In the genomic region with DNA sequence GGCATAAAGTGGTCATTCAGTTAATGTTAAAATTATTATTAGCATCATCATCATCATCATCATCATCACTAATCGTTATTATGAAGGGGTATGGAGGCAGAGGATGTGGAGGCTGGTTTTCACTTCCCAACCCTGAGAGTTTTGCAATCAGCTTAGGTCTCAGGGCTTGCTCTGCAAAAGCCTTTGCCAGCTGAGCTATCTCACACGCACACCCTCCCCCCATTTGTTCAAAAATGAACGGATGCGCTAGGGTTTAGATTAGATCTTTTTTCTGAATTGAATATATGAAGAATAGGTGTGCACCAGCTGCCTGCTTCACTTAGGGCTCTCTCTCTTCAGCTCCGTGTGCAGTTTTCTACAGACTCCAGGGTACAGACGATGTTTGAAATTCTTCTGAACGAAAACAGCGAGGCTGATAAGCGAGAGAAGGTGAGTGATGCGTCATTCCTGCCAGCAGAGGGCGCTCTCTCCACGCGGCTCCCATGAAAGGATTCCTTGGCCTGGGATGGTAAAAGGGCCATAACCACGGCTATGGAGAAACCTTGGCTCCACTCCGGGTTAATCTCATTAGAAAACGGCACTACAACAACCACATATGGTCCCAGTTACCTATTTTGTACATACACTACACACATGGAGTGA, we compare ENCODE assay signal across 8 mouse cellular contexts. TPM values are rescaled to one million over a fixed set of nuclear protein-coding genes. Genes with fewer than 3 reads are reported as not detected.
DNase-seq lines count a peak whose midpoint lies in the region; ATAC-seq and TF ChIP-seq lines count a peak whose summit lies in the region.

No protein-coding gene starts in this region.

- ATAC-seq in erythroblast, adult 5-6 weeks (replicated peaks; ENCODE audit: low FRiP score, poor library complexity, severe bottlenecking), result peak; percentile 79
- no peak for ATAC-seq in heart, embryonic 16.5 days (replicated peaks; ENCODE audit: extremely low read depth, insufficient read depth, low FRiP score)
- no peak for ATAC-seq in liver, embryonic 15.5 days (ENCODE audit: insufficient read depth)
- ATAC-seq in neural tube, embryonic 12.5 days (ENCODE audit: low FRiP score, low read depth), result no peak

- peak overlapping the region; percentile 17 for H3K4me3 ChIP-seq in heart, embryonic 16.5 days (ENCODE audit: low read length)
- H3K4me3 ChIP-seq in liver, embryonic 15.5 days (replicated peaks), result no peak overlapping the region
- no peak overlapping the region for H3K4me3 ChIP-seq in neural tube, embryonic 12.5 days
- no peak overlapping the region for H3K4me3 ChIP-seq in testis, adult 2 months (ENCODE audit: control insufficient read depth, low read depth, low read length)

- peak; percentile 67 to 69 for DNase-seq in CD8-positive naive resting alpha-beta T cell, adult 2 months (ENCODE audit: low read depth in 2 of 2, low spot score in 2 of 2)
- DNase-seq in brain, adult 2 months (ENCODE audit: low read depth, low spot score), result peak; percentile 85
- DNase-seq in kidney, postnatal 14 days, result peak; percentile 83

- H3K9ac ChIP-seq in heart, embryonic 16.5 days (ENCODE audit: low read length), result no peak overlapping the region
- no peak overlapping the region for H3K9ac ChIP-seq in liver, embryonic 15.5 days
- H3K9ac ChIP-seq in neural tube, embryonic 12.5 days, result peak overlapping the region; percentile 47; the same call in 1 of the 2 replicates

- no peaks in the 10 kb centered on the region for H3K9me3 ChIP-seq in heart, embryonic 16.5 days (replicated peaks; ENCODE audit: control insufficient read depth, low read length)
- H3K9me3 ChIP-seq in liver, embryonic 15.5 days (replicated peaks), result no peaks in the 10 kb centered on the region
- no peaks in the 10 kb centered on the region for H3K9me3 ChIP-seq in neural tube, embryonic 12.5 days

- peak overlapping the region; percentile 74 for H3K4me2 ChIP-seq in heart, embryonic 16.5 days (ENCODE audit: low read depth, low read length)
- 0 out of 2 replicates have a peak overlapping the region, but pooled peaks have one; percentile 37 for H3K4me2 ChIP-seq in liver, embryonic 15.5 days
- peak overlapping the region; percentile 52 for H3K4me2 ChIP-seq in neural tube, embryonic 12.5 days (replicated peaks)

- H3K27ac ChIP-seq in heart, embryonic 16.5 days (ENCODE audit: low read length), result no peak overlapping the region
- H3K27ac ChIP-seq in liver, embryonic 15.5 days (replicated peaks), result no peak overlapping the region
- no peak overlapping the region for H3K27ac ChIP-seq in neural tube, embryonic 12.5 days
- H3K27ac ChIP-seq in testis, adult 2 months (ENCODE audit: control insufficient read depth, insufficient read depth, low read depth, low read length), result no peak overlapping the region

- TF ChIP-seq CTCF in testis, adult 2 months (IDR thresholded peaks at IDR 0.05; ENCODE audit: control insufficient read depth, insufficient read depth, insufficient replicate concordance, low read depth, low read length), result peak; percentile 99

- H3K27me3 ChIP-seq in heart, embryonic 16.5 days (ENCODE audit: control insufficient read depth, insufficient read depth, low read length), result no peaks in the 10 kb centered on the region
- peaks cover 49% of the 10 kb centered on the region for H3K27me3 ChIP-seq in liver, embryonic 15.5 days
- 0 out of 2 replicates have a peak, but pooled peaks cover 11% of the 10 kb centered on the region for H3K27me3 ChIP-seq in neural tube, embryonic 12.5 days (replicated peaks)
- no peaks in the 10 kb centered on the region for H3K27me3 ChIP-seq in testis, adult 2 months (ENCODE audit: control insufficient read depth, insufficient read depth, low read length)

- 6% methylated on average over 16 of the region's 16 CpGs for WGBS in heart, embryonic 16.5 days
- 6% methylated on average over 16 of the region's 16 CpGs for WGBS in liver, embryonic 15.5 days (ENCODE audit: insufficient replicate concordance)
- WGBS in neural tube, embryonic 12.5 days, result 9% methylated on average over 16 of the region's 16 CpGs

- H3K36me3 ChIP-seq in heart, embryonic 16.5 days (ENCODE audit: control insufficient read depth, insufficient read depth), result peaks cover 11% of the 10 kb centered on the region; the same call in 1 of the 2 replicates
- H3K36me3 ChIP-seq in liver, embryonic 15.5 days (replicated peaks), result no peaks in the 10 kb centered on the region
- H3K36me3 ChIP-seq in neural tube, embryonic 12.5 days, result no peaks in the 10 kb centered on the region
- H3K36me3 ChIP-seq in testis, adult 2 months (ENCODE audit: control insufficient read depth, insufficient read depth, low read length), result no peaks in the 10 kb centered on the region

- no peak for TF ChIP-seq POLR2A in testis, adult 2 months (IDR thresholded peaks at IDR 0.05; ENCODE audit: control insufficient read depth, low read depth, low read length)

- H3K4me1 ChIP-seq in heart, embryonic 16.5 days (ENCODE audit: control insufficient read depth, insufficient read depth, low read length), result peaks cover 26% of the 10 kb centered on the region
- peaks cover 3% of the 10 kb centered on the region; the same call in 1 of the 2 replicates for H3K4me1 ChIP-seq in liver, embryonic 15.5 days (replicated peaks)
- no peaks in the 10 kb centered on the region for H3K4me1 ChIP-seq in neural tube, embryonic 12.5 days
- H3K4me1 ChIP-seq in testis, adult 2 months (ENCODE audit: control insufficient read depth, insufficient read depth, low read length), result peaks cover 3% of the 10 kb centered on the region

RNA-seq across cellular contexts. Expression of gene Unc45b, which starts 4.5 kb away (rescaled TPM):
- not detected in 2 replicates for total RNA-seq in erythroblast, adult 5-6 weeks (2015; ENCODE audit: low replicate concordance)
- not detected in 2 replicates for total RNA-seq in erythroblast, adult 5-6 weeks (2017; ENCODE audit: low replicate concordance)
- 188 and 201 TPM in 2 replicates for polyA plus RNA-seq in heart, embryonic 16.5 days (2015; fragmentation: Nextera tagmentation; extraction: Ambion mirVana)
- 1.7 TPM in 2 replicates for polyA plus RNA-seq in liver, embryonic 15.5 days (2015; fragmentation: Nextera tagmentation; extraction: Ambion mirVana)
- polyA plus RNA-seq in neural tube, embryonic 12.5 days (2016; fragmentation: Nextera tagmentation; extraction: Ambion mirVana), result 5.4 TPM in 2 replicates
- 3.3 and 7.2 TPM in 2 replicates for polyA plus RNA-seq in testis, adult 2 months (2012; rRNA removed)

RNA-seq across cellular contexts. Expression of gene Nle1, which starts 6.6 kb away (rescaled TPM):
- 3.3 and 5.8 TPM in 2 replicates for total RNA-seq in erythroblast, adult 5-6 weeks (2015; ENCODE audit: low replicate concordance)
- total RNA-seq in erythroblast, adult 5-6 weeks (2017; ENCODE audit: low replicate concordance), result 1.5 and 6.5 TPM in 2 replicates
- polyA plus RNA-seq in heart, embryonic 16.5 days (2015; fragmentation: Nextera tagmentation; extraction: Ambion mirVana), result 22.2 TPM in 2 replicates
- 12.4 and 13.6 TPM in 2 replicates for polyA plus RNA-seq in liver, embryonic 15.5 days (2015; fragmentation: Nextera tagmentation; extraction: Ambion mirVana)
- polyA plus RNA-seq in neural tube, embryonic 12.5 days (2016; fragmentation: Nextera tagmentation; extraction: Ambion mirVana), result 29.6 and 31.5 TPM in 2 replicates
- polyA plus RNA-seq in testis, adult 2 months (2012; rRNA removed), result 9.6 and 9.7 TPM in 2 replicates

RNA-seq across cellular contexts. Expression of gene Fndc8, which starts 22.9 kb away (rescaled TPM):
- not detected in 2 replicates for total RNA-seq in erythroblast, adult 5-6 weeks (2015; ENCODE audit: low replicate concordance)
- total RNA-seq in erythroblast, adult 5-6 weeks (2017; ENCODE audit: low replicate concordance), result not detected in 2 replicates
- polyA plus RNA-seq in heart, embryonic 16.5 days (2015; fragmentation: Nextera tagmentation; extraction: Ambion mirVana), result 0.12 and 0.20 TPM in 2 replicates
- 0.07 and 0.18 TPM in 2 replicates for polyA plus RNA-seq in liver, embryonic 15.5 days (2015; fragmentation: Nextera tagmentation; extraction: Ambion mirVana)
- 0.39 and 0.54 TPM in 2 replicates for polyA plus RNA-seq in neural tube, embryonic 12.5 days (2016; fragmentation: Nextera tagmentation; extraction: Ambion mirVana)
- 134 and 144 TPM in 2 replicates for polyA plus RNA-seq in testis, adult 2 months (2012; rRNA removed)

RNA-seq across cellular contexts. Expression of gene Rad51d, which starts 24.4 kb away (rescaled TPM):
- 1.5 and 10.0 TPM in 2 replicates for total RNA-seq in erythroblast, adult 5-6 weeks (2015; ENCODE audit: low replicate concordance)
- 2.5 and 2.6 TPM in 2 replicates for total RNA-seq in erythroblast, adult 5-6 weeks (2017; ENCODE audit: low replicate concordance)
- polyA plus RNA-seq in heart, embryonic 16.5 days (2015; fragmentation: Nextera tagmentation; extraction: Ambion mirVana), result 13.8 and 14.4 TPM in 2 replicates
- 5.6 and 6.2 TPM in 2 replicates for polyA plus RNA-seq in liver, embryonic 15.5 days (2015; fragmentation: Nextera tagmentation; extraction: Ambion mirVana)
- polyA plus RNA-seq in neural tube, embryonic 12.5 days (2016; fragmentation: Nextera tagmentation; extraction: Ambion mirVana), result 12.6 and 13.5 TPM in 2 replicates
- polyA plus RNA-seq in testis, adult 2 months (2012; rRNA removed), result 13.8 and 15.1 TPM in 2 replicates

RNA-seq across cellular contexts. Expression of gene Slfn5, which starts 36.3 kb away (rescaled TPM):
- 6.9 TPM in 2 replicates for total RNA-seq in erythroblast, adult 5-6 weeks (2015; ENCODE audit: low replicate concordance)
- 10.6 and 11.0 TPM in 2 replicates for total RNA-seq in erythroblast, adult 5-6 weeks (2017; ENCODE audit: low replicate concordance)
- 6.1 and 7.7 TPM in 2 replicates for polyA plus RNA-seq in heart, embryonic 16.5 days (2015; fragmentation: Nextera tagmentation; extraction: Ambion mirVana)
- polyA plus RNA-seq in liver, embryonic 15.5 days (2015; fragmentation: Nextera tagmentation; extraction: Ambion mirVana), result 1.5 and 1.6 TPM in 2 replicates
- polyA plus RNA-seq in neural tube, embryonic 12.5 days (2016; fragmentation: Nextera tagmentation; extraction: Ambion mirVana), result 0.59 and 1.6 TPM in 2 replicates
- 1.7 and 3.5 TPM in 2 replicates for polyA plus RNA-seq in testis, adult 2 months (2012; rRNA removed)

Comparison
In these comparisons a context has a peak if more than half of its experiments do, and no peak if none do; other contexts are left out.
1. RNA of gene Unc45b, which starts 4.5 kb away (polyA plus RNA-seq): 188 to 201 TPM in heart, embryonic 16.5 days; 5.4 TPM in neural tube, embryonic 12.5 days, 3.3 to 7.2 TPM in testis, adult 2 months and 1.7 TPM in liver, embryonic 15.5 days; every median in the first group is over 10 times any median in the second.
2. RNA of gene Fndc8, which starts 22.9 kb away (polyA plus RNA-seq): 134 to 144 TPM in testis, adult 2 months; 0.39 to 0.54 TPM in neural tube, embryonic 12.5 days, 0.12 to 0.20 TPM in heart, embryonic 16.5 days and 0.07 to 0.18 TPM in liver, embryonic 15.5 days; every median in the first group is over 10 times any median in the second.
3. Peak in every context shown above with its lines, with median percentiles within 50 percentile points of each other: DNase-seq and H3K4me2 ChIP-seq.